Mouse (Mus musculus) spleen, adult 10 weeks (tissue): Measurements from ENCODE around the gene Ptprd. TPM values are rescaled to one million over a fixed set of nuclear protein-coding genes. Genes with fewer than 3 reads are reported as not detected.

Source experiments
- polyA plus RNA-seq: library from polyadenylated mRNA; stranded (reverse); fragments of 350-450 nt; fragmentation: Illumina TruSeq; extraction: RNeasy Lipid Tissue Mini Kit (QIAGEN cat#74804); gene quantifications from one replicate; pipeline ENCODE4 v1.2.3, GENCODE M21; 2015; ENCODE audit warnings: low replicate concordance; ENCODE audit not compliant: insufficient read depth

Gene Ptprd
- 2.4 TPM for polyA plus RNA-seq

DNA sequence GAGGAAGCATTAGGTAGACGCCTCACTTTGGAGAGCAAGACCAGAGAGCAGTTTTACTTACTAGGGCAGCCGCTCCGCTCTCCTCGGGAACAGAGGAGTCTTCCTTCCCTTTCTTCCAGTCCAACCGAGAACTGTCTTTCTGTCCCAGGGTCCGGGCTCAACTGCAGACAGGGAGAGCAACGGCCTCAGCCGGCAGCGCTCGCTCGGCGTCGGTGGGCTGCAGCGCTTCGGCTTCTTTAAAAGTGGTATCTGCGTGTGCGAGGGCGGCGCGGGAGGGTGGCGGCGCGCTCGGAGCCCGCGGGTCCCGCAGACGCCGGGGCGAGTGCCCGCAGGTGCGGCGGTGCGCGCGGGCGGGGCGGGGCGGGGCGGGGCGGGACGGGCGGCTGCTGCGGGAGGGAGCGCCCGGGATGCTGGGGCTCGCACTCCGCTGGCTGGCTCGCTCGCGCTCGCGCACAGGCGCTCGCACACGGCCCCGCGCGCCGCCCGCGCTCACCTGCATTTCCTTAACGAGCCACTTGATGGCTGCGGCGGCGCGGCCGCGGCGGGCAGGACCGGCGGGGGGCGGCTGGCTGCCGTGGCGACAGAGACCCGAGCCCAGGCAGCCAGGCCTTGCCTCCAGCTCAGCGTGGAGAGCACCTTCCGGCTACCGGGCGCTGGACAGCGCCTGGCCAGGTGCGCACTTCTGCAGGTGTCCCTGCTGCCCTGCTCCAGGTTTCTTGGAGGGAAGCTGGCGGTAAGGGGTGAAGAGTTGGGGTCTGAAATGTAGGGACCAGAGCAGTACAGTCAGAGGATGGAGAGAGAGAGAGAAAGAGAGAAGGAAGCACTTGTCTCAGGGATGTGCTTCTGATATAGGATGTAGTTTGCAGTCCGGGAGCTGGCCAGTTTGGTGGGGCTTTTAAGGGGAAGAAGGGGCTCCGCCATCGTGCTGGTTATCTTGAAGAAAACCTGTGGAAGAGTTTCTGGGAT lies at the start of gene Ptprd:
Ptprd (minus strand) TSS at position 433 of the 966 bp plus-strand sequence.

